Mouse (Mus musculus) embryonic fibroblast, embryonic 13.5 days (primary cell): ENCODE data around the gene Kcnd3. TPM values are rescaled to one million over a fixed set of nuclear protein-coding genes. Genes with fewer than 3 reads are reported as not detected.

Experiments used
- H3K27ac ChIP-seq: 2 replicates; pipeline ENCODE4 v1.5.1; 2012; ENCODE audit warnings: low read length, control low read depth, inconsistent platforms; ENCODE audit not compliant: insufficient read depth
- H3K4me1 ChIP-seq: 2 replicates; pipeline ENCODE4 v1.6.1; 2011; ENCODE audit warnings: low read length; ENCODE audit not compliant: control insufficient read depth, insufficient read depth
- H3K4me3 ChIP-seq: 2 replicates; pipeline ENCODE4 v1.5.1; 2011; ENCODE audit warnings: mild to moderate bottlenecking, control low read depth, low read length; ENCODE audit not compliant: insufficient read depth
- CTCF ChIP-seq: IDR thresholded peaks from 2 replicates; pipeline ENCODE4 v1.5.1; 2011; ENCODE audit warnings: mild to moderate bottlenecking, control low read depth, low read length, moderate library complexity, borderline replicate concordance; ENCODE audit not compliant: insufficient read depth
- POLR2A ChIP-seq: IDR thresholded peaks from 2 replicates; pipeline ENCODE4 v1.6.1; 2011; ENCODE audit warnings: low read depth, mild to moderate bottlenecking, control low read depth, low read length, moderate library complexity
- polyA plus RNA-seq: library from polyadenylated mRNA; stranded (reverse); fragments of >200 nt; gene quantifications from 2 replicates; pipeline ENCODE4 v1.2.4, GENCODE M21; 2011; ENCODE audit warnings: low read depth; ENCODE audit not compliant: missing spikeins, insufficient read length

The Kcnd3 gene
- polyA plus RNA-seq, 1 experiment = 0.25 TPM

- Histone ChIP-seq H3K4me3 (no peak overlapping the region), H3K4me1 (no peaks in the 10 kb centered on the region), H3K27ac (no peak overlapping the region)
- no peak for TF ChIP-seq POLR2A
- TF ChIP-seq CTCF = no peak
Observed at GRCm38 (mm10) chr3:105600483-105600882, 148.4 kb downstream of the Kcnd3 start.

GRCm38 (mm10) chr3:105602966-105603365 lies 150.8 kb downstream of the Kcnd3 start:
- no peak overlapping the region for H3K4me3 ChIP-seq
- no peaks in the 10 kb centered on the region for H3K4me1 ChIP-seq
- TF ChIP-seq POLR2A (no peak), CTCF (no peak)
- no peak overlapping the region for H3K27ac ChIP-seq

GRCm38 (mm10) chr3:105605726-105606125 lies 153.6 kb downstream of the Kcnd3 start:
- TF ChIP-seq CTCF (no peak), POLR2A (no peak)
- Histone ChIP-seq H3K4me1 (no peaks in the 10 kb centered on the region), H3K27ac (no peak overlapping the region), H3K4me3 (no peak overlapping the region)

- Histone ChIP-seq H3K4me1 (no peaks in the 10 kb centered on the region), H3K27ac (no peak overlapping the region), H3K4me3 (no peak overlapping the region)
- no peak for TF ChIP-seq CTCF
- no peak for TF ChIP-seq POLR2A
Observed at GRCm38 (mm10) chr3:105608857-105609256, 156.7 kb downstream of the Kcnd3 start.

GRCm38 (mm10) chr3:105611531-105612422 lies 159.6 kb downstream of the Kcnd3 start:
- H3K27ac ChIP-seq = no peak overlapping the region
- TF ChIP-seq POLR2A (no peak), CTCF (no peak)
- no peak overlapping the region for H3K4me3 ChIP-seq
- no peaks in the 10 kb centered on the region for H3K4me1 ChIP-seq

- no peak overlapping the region for H3K27ac ChIP-seq
- no peaks in the 10 kb centered on the region for H3K4me1 ChIP-seq
- TF ChIP-seq POLR2A = no peak
- no peak for TF ChIP-seq CTCF
- H3K4me3 ChIP-seq = no peak overlapping the region
Observed at GRCm38 (mm10) chr3:105612423-105612814, 160.3 kb downstream of the Kcnd3 start.

- Histone ChIP-seq H3K4me3 (no peak overlapping the region), H3K27ac (no peak overlapping the region), H3K4me1 (no peaks in the 10 kb centered on the region)
- TF ChIP-seq CTCF = no peak
- no peak for TF ChIP-seq POLR2A
Observed at GRCm38 (mm10) chr3:105616861-105617743, 165.0 kb downstream of the Kcnd3 start.

GRCm38 (mm10) chr3:105621154-105621553 lies 169.0 kb downstream of the Kcnd3 start:
- no peak for TF ChIP-seq CTCF
- TF ChIP-seq POLR2A = no peak
- no peaks in the 10 kb centered on the region for H3K4me1 ChIP-seq
- H3K27ac ChIP-seq = no peak overlapping the region
- H3K4me3 ChIP-seq = no peak overlapping the region

- Histone ChIP-seq H3K4me1 (no peaks in the 10 kb centered on the region), H3K27ac (no peak overlapping the region), H3K4me3 (no peak overlapping the region)
- TF ChIP-seq POLR2A (no peak), CTCF (no peak)
Observed at GRCm38 (mm10) chr3:105623137-105623536, 171.0 kb downstream of the Kcnd3 start.

- no peak overlapping the region for H3K27ac ChIP-seq
- H3K4me3 ChIP-seq = no peak overlapping the region
- TF ChIP-seq POLR2A = no peak
- H3K4me1 ChIP-seq = no peaks in the 10 kb centered on the region
Observed at GRCm38 (mm10) chr3:105625961-105626360, 173.8 kb downstream of the Kcnd3 start.
